Mouse (Mus musculus): ENCODE data around the gene Gpr50. TPM values are rescaled to one million over a fixed set of nuclear protein-coding genes. Genes with fewer than 3 reads are reported as not detected.

Gene Gpr50
- total RNA-seq (2014; fragmentation: Nextera tagmentation) (not detected in 2 replicates), total RNA-seq (2017) (0.11 and 0.81 TPM in 2 replicates), polyA plus RNA-seq (2012) (not detected in 2 replicates)

- TF ChIP-seq POLR2AphosphoS5 (IDR thresholded peaks at IDR 0.05; ENCODE audit: insufficient replicate concordance, low read depth, low read length) (no peak), CTCF (IDR thresholded peaks at IDR 0.05; ENCODE audit: low read depth, low read length) (no peak), TAL1 (conservative IDR thresholded peaks at IDR 0.05; ENCODE audit: low read depth, low read length) (no peak), GATA1 (IDR thresholded peaks at IDR 0.05; ENCODE audit: borderline replicate concordance, low read length) (no peak), GATA2 (IDR thresholded peaks at IDR 0.05; ENCODE audit: borderline replicate concordance, low read depth, low read length) (no peak)
- Histone ChIP-seq H3K9me3 (replicated peaks) (no peaks in the 10 kb centered on the region), H3K36me3 (replicated peaks) (no peaks in the 10 kb centered on the region), H3K4me1 (ENCODE audit: insufficient read depth, low read depth, low read length) (no peaks in the 10 kb centered on the region), H3K27me3 (ENCODE audit: insufficient read depth, low read length) (0 out of 2 replicates have a peak, but pooled peaks cover 2% of the 10 kb centered on the region), H3K4me3 (ENCODE audit: low read depth, low read length) (no peak within 1 kb of the TSS)
- ATAC-seq (ENCODE audit: extremely low read depth, insufficient number of reproducible peaks, low FRiP score, poor library complexity, severe bottlenecking) (no peak), DNase-seq (ENCODE audit: low spot score) (no peak)
Measured at GRCm38 (mm10) chrX:71663374-71663773, at the start of gene Gpr50. Gene Gpr50 (plus strand): TSS chrX:71663667.

DNA sequence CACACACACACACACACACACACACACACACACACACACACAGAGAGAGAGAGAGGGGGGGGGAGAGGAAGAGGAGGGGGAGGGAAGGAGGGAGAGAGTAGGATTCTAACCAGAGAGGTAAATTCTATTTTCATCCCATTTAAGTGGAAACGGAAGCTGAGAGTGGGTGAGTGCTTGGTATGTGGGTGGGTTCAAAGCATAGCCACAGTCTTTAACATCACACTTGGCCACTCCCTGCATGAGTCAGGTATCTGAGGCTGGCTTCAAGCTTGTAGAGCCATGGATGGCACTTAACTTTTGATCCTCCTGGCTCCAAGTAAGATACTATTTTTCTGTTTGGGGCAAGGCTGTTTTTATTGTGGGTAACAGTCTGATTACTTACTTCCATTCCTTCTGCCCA is 41.2 kb upstream of the Gpr50 start:
- no peaks in the 10 kb centered on the region for H3K9me3 ChIP-seq (replicated peaks)
- DNase-seq (ENCODE audit: low spot score): no peak
- peaks cover 2% of the 10 kb centered on the region; the same call in 1 of the 2 replicates for H3K4me1 ChIP-seq (ENCODE audit: insufficient read depth, low read depth, low read length)
- no peak for ATAC-seq (ENCODE audit: extremely low read depth, insufficient number of reproducible peaks, low FRiP score, poor library complexity, severe bottlenecking)
- 0 out of 2 replicates have a peak, but pooled peaks cover 3% of the 10 kb centered on the region for H3K27me3 ChIP-seq (ENCODE audit: insufficient read depth, low read length)
- no peaks in the 10 kb centered on the region for H3K36me3 ChIP-seq (replicated peaks)
- TF ChIP-seq POLR2AphosphoS5 (IDR thresholded peaks at IDR 0.05; ENCODE audit: insufficient replicate concordance, low read depth, low read length) (no peak), GATA1 (IDR thresholded peaks at IDR 0.05; ENCODE audit: borderline replicate concordance, low read length) (no peak), GATA2 (IDR thresholded peaks at IDR 0.05; ENCODE audit: borderline replicate concordance, low read depth, low read length) (no peak), CTCF (IDR thresholded peaks at IDR 0.05; ENCODE audit: low read depth, low read length) (no peak), TAL1 (conservative IDR thresholded peaks at IDR 0.05; ENCODE audit: low read depth, low read length) (no peak)
- no peak overlapping the region for H3K4me3 ChIP-seq (ENCODE audit: low read depth, low read length)

GRCm38 (mm10) chrX:71623843-71624242 is 39.6 kb upstream of the Gpr50 start:
- DNase-seq (ENCODE audit: low spot score): peak; percentile 2
- no peak for ATAC-seq (ENCODE audit: extremely low read depth, insufficient number of reproducible peaks, low FRiP score, poor library complexity, severe bottlenecking)

GRCm38 (mm10) chrX:71628306-71628705 is 35.2 kb upstream of the Gpr50 start:
- no peaks in the 10 kb centered on the region for H3K4me1 ChIP-seq (ENCODE audit: insufficient read depth, low read depth, low read length)
- H3K9me3 ChIP-seq (replicated peaks): no peaks in the 10 kb centered on the region
- DNase-seq (ENCODE audit: low spot score) (no peak), ATAC-seq (ENCODE audit: extremely low read depth, insufficient number of reproducible peaks, low FRiP score, poor library complexity, severe bottlenecking) (no peak)
- TF ChIP-seq GATA2 (IDR thresholded peaks at IDR 0.05; ENCODE audit: borderline replicate concordance, low read depth, low read length): no peak
- no peak for TF ChIP-seq CTCF (IDR thresholded peaks at IDR 0.05; ENCODE audit: low read depth, low read length)
- TF ChIP-seq POLR2AphosphoS5 (IDR thresholded peaks at IDR 0.05; ENCODE audit: insufficient replicate concordance, low read depth, low read length): no peak
- no peak for TF ChIP-seq TAL1 (conservative IDR thresholded peaks at IDR 0.05; ENCODE audit: low read depth, low read length)
- TF ChIP-seq GATA1 (IDR thresholded peaks at IDR 0.05; ENCODE audit: borderline replicate concordance, low read length): no peak
- H3K36me3 ChIP-seq (replicated peaks): no peaks in the 10 kb centered on the region
- no peak overlapping the region for H3K4me3 ChIP-seq (ENCODE audit: low read depth, low read length)
- no peaks in the 10 kb centered on the region for H3K27me3 ChIP-seq (ENCODE audit: insufficient read depth, low read length)

More at GRCm38 (mm10) chrX:71623843-71624242, 39.6 kb upstream of the Gpr50 start:
- Histone ChIP-seq H3K4me1 (ENCODE audit: insufficient read depth, low read depth, low read length) (peaks cover 2% of the 10 kb centered on the region; the same call in 1 of the 2 replicates), H3K27me3 (ENCODE audit: insufficient read depth, low read length) (0 out of 2 replicates have a peak, but pooled peaks cover 3% of the 10 kb centered on the region), H3K4me3 (ENCODE audit: low read depth, low read length) (no peak overlapping the region), H3K9me3 (replicated peaks) (no peaks in the 10 kb centered on the region), H3K36me3 (replicated peaks) (no peaks in the 10 kb centered on the region)
- 0 out of 2 replicates have a peak, but pooled peaks have one; percentile 23 for TF ChIP-seq CTCF (IDR thresholded peaks at IDR 0.05; ENCODE audit: low read depth, low read length)
- no peak for TF ChIP-seq GATA1 (IDR thresholded peaks at IDR 0.05; ENCODE audit: borderline replicate concordance, low read length)

DNA sequence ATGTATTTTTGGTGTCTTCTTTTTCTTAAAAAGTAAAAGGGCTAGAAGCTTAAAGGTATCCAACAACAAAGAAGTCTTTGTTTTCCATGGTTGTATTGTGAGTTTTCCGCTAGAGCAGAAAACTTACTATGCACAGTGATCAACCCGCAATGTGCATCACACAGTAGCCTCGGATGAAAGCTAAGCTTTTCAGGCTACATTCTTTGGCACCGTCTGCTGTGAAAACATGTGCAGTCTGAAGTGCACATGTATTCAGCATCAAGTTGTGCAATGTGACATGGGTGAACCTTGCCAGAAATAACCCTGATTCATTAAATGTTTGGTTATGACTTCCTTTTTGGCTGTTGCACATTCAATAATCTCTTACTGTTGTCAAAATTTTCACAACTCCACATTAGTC is 32.8 kb upstream of the Gpr50 start:
- no peak for TF ChIP-seq GATA2 (IDR thresholded peaks at IDR 0.05; ENCODE audit: borderline replicate concordance, low read depth, low read length)
- TF ChIP-seq TAL1 (conservative IDR thresholded peaks at IDR 0.05; ENCODE audit: low read depth, low read length): no peak
- TF ChIP-seq GATA1 (IDR thresholded peaks at IDR 0.05; ENCODE audit: borderline replicate concordance, low read length): no peak
- no peak for TF ChIP-seq POLR2AphosphoS5 (IDR thresholded peaks at IDR 0.05; ENCODE audit: insufficient replicate concordance, low read depth, low read length)
- TF ChIP-seq CTCF (IDR thresholded peaks at IDR 0.05; ENCODE audit: low read depth, low read length): no peak
- Histone ChIP-seq H3K36me3 (replicated peaks) (no peaks in the 10 kb centered on the region), H3K4me1 (ENCODE audit: insufficient read depth, low read depth, low read length) (no peaks in the 10 kb centered on the region), H3K27me3 (ENCODE audit: insufficient read depth, low read length) (no peaks in the 10 kb centered on the region), H3K9me3 (replicated peaks) (no peaks in the 10 kb centered on the region), H3K4me3 (ENCODE audit: low read depth, low read length) (no peak overlapping the region)
- DNase-seq (ENCODE audit: low spot score) (no peak), ATAC-seq (ENCODE audit: extremely low read depth, insufficient number of reproducible peaks, low FRiP score, poor library complexity, severe bottlenecking) (no peak)

GRCm38 (mm10) chrX:71631130-71631529 is 32.3 kb upstream of the Gpr50 start:
- Histone ChIP-seq H3K4me3 (ENCODE audit: low read depth, low read length) (no peak overlapping the region), H3K36me3 (replicated peaks) (no peaks in the 10 kb centered on the region), H3K9me3 (replicated peaks) (no peaks in the 10 kb centered on the region), H3K4me1 (ENCODE audit: insufficient read depth, low read depth, low read length) (no peaks in the 10 kb centered on the region), H3K27me3 (ENCODE audit: insufficient read depth, low read length) (no peaks in the 10 kb centered on the region)
- DNase-seq (ENCODE audit: low spot score) (no peak), ATAC-seq (ENCODE audit: extremely low read depth, insufficient number of reproducible peaks, low FRiP score, poor library complexity, severe bottlenecking) (no peak)
- TF ChIP-seq GATA1 (IDR thresholded peaks at IDR 0.05; ENCODE audit: borderline replicate concordance, low read length): no peak

GRCm38 (mm10) chrX:71647958-71648357 is 15.5 kb upstream of the Gpr50 start:
- Histone ChIP-seq H3K27me3 (ENCODE audit: insufficient read depth, low read length) (no peaks in the 10 kb centered on the region; the same call in 1 of the 2 replicates), H3K4me3 (ENCODE audit: low read depth, low read length) (no peak overlapping the region), H3K9me3 (replicated peaks) (no peaks in the 10 kb centered on the region), H3K36me3 (replicated peaks) (no peaks in the 10 kb centered on the region), H3K4me1 (ENCODE audit: insufficient read depth, low read depth, low read length) (no peaks in the 10 kb centered on the region)
- ATAC-seq (ENCODE audit: extremely low read depth, insufficient number of reproducible peaks, low FRiP score, poor library complexity, severe bottlenecking): no peak
- peak; percentile 2 for DNase-seq (ENCODE audit: low spot score)
- TF ChIP-seq GATA1 (IDR thresholded peaks at IDR 0.05; ENCODE audit: borderline replicate concordance, low read length) (no peak), TAL1 (conservative IDR thresholded peaks at IDR 0.05; ENCODE audit: low read depth, low read length) (no peak), GATA2 (IDR thresholded peaks at IDR 0.05; ENCODE audit: borderline replicate concordance, low read depth, low read length) (no peak), POLR2AphosphoS5 (IDR thresholded peaks at IDR 0.05; ENCODE audit: insufficient replicate concordance, low read depth, low read length) (no peak), CTCF (IDR thresholded peaks at IDR 0.05; ENCODE audit: low read depth, low read length) (0 out of 2 replicates have a peak, but pooled peaks have one; percentile 17)

All from G1E (cell line).